Mouse (Mus musculus) urinary bladder, postnatal 36 days (tissue): ENCODE measurements at regions not wholly inside any gene's neighbourhood (a gene's known extent, or its start where the extent isn't known, plus 50 kb on each side); places are given as distances from the start of the nearest gene placed in this dataset.

ENCODE experiments used
- DNase-seq, 2 experiments: peaks; one replicate each; pipeline ENCODE4 v3.0.0; 2022; ENCODE audit warnings: low spot score in 2 of 2, mixed read lengths in 1 of 2

GRCm38 (mm10) chr2:167823044-167823443, 108.8 kb upstream of the Ptpn1 start:
- DNase-seq: no peak

DNA sequence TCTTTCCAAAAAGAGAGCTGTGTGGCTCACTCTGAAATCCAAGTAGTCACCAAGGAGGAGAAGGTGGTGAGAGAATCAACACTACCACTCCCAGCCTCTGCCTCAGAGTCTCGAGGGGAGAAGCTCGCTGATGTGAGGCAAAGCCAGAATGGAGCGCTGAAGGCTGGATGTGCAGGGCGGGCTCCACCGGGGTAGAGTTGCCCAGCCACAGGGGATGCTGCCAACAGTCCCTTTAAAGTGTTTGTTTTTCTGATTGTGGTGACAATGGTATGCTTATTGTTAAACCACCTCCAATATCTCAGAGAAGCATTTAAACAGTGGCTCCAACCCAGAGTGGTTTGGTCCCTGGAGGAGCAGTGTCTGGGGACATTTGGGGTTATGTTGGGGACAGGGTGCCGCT, 110.7 kb upstream of the Ptpn1 start:
- DNase-seq: no peak

GRCm38 (mm10) chr2:167818799-167819198, 113.1 kb upstream of the Ptpn1 start:
- peak in 1 of 2 experiments; percentile 45 for DNase-seq

- no peak for DNase-seq
Observed at GRCm38 (mm10) chr2:167817030-167817429, 114.8 kb upstream of the Ptpn1 start.

DNA sequence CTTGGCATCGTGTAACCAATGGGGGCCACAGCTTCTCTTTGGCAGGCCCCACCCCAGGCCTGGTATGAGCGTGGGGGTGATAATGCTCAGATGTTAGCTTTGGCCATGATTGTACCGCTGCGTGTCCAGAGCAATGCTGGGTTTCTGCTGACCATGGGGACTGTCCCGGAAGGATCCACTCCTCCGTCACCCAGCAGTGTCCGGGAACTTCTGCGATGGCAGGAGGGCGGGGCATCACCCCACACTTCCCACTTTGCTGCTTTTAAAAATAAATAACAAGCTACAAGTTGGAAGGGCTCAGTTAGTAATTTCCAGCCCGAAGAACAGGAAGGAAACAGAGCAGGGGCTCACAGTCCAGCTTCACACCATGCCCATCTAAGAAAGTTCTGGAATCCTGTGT, 116.7 kb upstream of the Ptpn1 start:
- no peak for DNase-seq

DNA sequence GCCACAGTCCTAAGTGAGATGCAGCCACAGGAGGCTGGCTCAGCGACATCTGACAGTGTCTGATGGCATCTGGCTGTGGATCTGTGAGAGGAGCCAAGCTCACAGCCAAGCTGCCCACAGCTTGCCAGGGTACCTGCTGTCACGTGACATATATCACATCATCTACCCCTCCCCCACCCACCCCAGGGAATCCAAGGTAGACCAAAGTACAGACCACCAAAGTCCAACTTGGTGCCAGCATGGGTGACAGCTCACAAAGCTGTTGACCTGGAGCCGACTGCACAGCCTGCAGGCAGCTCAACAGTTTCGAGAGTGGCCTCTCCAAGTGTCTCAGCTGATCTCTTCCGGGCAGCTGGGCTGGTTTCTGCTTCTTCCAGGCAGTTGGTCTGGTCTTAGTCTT, 119.6 kb upstream of the Tmem189 start:
- no peak for DNase-seq

DNA sequence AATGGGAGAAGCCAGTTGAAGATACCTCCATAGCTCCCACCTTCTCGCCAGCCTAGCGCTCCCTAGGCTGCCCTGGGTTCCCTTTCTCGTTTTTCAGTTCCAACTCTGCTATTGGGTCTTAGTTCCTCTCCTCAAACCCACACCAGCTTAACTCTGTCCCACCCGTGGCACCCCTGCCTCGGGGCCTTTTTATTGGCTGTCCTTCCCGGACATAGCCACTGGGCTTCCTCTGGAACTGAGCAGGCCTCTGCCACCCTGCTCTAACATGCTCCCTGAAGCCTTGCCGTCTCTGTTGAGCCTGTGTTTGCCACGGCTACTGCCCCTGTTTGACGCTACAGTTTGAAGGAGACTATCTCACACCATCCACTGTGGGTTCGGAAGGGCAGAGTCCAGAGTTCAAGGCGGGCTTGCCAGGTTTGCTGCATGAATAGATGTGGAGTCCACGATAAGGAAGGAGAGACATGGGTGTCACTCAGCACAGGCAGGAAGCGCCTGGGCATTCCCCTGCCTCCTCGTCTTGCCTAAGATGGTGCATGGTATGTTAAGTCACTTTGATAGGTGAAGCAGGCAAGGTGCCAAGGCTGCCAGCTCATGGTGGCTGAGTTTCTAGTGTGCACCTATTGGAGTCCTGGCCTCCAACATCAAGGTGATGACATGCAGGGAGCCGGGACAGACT, 116.1 kb upstream of the Tmem189 start:
- DNase-seq: no peak

DNA sequence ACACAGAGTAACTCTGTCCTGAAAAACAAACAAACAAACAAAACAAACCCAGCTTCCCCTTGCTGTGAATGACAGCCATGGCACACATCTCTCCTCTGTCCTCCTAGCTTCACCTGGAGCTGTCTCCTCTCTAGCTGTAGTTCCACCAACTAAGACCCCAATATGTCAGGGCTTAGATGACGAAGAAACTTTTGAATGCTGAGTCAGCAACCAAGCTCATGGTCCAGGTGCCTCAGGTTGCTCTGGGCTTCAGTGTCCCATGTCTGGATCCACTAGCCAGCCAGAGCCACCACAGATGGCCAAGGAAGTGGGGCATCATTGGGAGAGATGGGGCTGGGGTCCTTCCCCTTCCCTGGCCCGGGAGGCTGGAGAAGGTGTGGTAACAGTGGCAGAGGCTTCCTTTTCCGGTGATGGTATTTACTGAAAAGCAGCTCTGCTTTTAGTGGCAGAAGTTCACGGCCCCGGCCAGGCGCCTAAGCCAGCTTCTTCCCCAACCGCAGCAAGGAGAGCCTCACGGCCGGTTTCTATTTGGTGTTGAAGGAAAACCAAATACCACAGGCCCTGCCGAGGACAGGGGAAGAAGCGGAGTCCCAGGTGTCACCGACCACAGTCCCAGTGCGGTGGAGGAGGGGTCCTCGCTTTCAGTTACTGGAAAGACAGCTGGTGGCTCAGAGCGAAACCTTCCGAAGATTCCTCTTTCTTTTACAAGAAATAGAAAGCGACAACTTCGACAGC, 115.0 kb upstream of the Tmem189 start:
- no peak for DNase-seq

- no peak for DNase-seq
Observed at GRCm38 (mm10) chr2:167802494-167802893, 112.9 kb upstream of the Tmem189 start.

DNA sequence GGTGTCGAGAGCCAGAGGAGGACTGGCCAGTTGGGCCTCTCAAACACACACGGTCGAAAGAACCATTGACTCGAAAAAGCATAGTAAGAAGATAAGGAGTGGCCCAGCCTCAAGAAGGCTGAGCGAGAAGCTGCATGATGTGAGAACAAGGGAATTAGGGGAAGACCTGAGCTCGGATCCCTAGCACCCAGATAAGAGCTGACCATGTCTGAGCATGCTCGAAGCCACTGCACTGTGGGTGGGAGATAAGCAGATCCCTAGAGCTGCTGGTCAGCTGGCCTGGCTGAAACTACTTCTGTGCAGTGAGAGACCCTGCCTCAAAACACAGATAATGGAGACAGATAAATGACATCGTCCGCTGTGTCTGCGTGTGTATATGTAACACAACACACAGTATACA, 111.8 kb upstream of the Tmem189 start:
- no peak for DNase-seq

DNA sequence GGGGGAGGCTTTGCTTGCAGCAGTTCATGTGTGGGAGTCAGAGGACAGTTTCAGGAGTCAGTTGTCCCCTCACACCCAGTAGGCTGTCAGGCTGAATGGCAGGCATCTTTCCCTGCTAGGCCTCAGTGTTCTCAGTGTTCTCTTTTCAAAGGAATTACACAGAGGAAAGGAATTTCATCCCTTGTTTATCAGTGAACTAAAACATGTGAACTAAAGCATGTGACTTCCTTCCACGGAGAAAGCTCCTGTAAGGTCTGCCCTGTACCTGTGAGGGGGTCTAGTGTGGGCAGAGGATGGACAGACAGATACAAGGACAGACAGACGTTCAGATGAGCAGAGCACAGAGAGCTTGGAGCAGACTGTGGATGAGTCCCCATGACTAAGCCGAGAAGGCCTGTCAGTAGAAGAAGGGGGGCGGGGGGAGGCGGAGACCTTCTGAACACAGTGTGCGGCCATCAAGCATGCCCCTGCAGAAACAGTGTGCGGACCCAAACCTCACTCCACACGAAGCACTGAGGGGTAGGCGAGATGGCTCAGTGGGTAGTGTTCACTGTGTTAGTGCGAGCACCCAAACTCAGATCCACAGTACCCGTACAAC, 111.1 kb upstream of the Tmem189 start:
- no peak for DNase-seq

- no peak for DNase-seq
Observed at GRCm38 (mm10) chr2:167799629-167800387, 110.2 kb upstream of the Tmem189 start.

GRCm38 (mm10) chr2:167798969-167799513, 109.4 kb upstream of the Tmem189 start:
- DNase-seq: no peak

- no peak for DNase-seq
Observed at GRCm38 (mm10) chr2:167798076-167798782, 108.6 kb upstream of the Tmem189 start.

DNA sequence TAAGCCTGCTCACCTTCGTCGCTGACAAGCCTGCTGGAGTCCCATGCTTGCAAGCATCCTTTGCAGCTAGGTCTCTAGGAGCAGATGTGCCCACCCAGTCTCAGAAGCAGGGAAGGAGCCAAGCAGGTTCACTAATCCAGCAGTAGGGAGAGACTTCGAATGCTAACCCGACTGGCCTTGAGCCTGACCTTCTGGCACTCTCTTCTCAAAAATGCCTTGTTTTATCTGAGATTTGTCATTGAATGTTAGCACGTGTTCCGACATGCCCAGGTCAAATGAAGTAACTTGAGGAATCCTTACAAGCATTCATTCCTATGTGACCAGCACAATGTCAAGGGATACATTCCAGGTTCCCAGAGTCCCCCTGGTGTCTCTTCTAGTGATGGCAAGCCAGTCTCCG, 105.9 kb upstream of the Tmem189 start:
- DNase-seq: no peak

- DNase-seq: no peak
Observed at GRCm38 (mm10) chr2:167793916-167794315, 104.3 kb upstream of the Tmem189 start.

DNA sequence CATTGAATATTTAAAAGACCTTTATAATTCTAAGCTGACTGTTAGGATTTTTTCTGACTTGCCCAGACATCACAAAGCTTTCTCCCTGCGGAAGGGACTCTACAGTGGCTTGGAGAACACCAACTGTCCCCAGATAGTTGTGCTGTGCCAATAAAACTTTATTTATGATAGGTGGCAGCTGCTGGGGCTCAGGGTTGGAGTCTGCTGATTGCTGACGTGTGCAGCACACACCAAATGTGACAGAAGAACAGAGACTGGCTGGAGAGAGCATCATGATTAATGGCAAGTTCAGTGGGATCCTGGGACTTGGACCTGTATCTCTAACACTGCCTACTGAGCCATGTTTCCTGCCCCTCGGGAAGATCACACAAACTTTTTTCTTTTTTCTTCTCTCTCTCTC, 103.1 kb upstream of the Tmem189 start:
- DNase-seq: no peak

DNA sequence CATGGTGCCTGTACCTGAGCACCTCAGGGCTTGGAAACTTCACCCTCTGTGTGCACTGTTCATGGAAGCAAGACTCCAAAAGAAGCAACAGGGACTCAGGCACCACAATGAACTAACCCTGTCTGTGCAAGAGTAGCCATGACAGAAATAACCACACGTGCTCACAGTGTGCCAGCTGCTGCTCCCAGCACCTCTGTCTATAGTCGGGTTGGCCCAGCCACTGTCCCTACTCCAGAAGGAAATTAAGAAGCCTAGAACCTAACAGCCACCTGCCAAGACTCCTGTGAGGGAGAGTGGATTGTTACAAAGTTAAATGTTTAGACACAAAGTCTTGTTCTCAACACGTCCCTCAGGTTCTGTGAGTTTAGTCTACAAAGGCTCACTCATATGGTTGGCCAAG, 102.7 kb upstream of the Tmem189 start:
- no peak for DNase-seq

DNA sequence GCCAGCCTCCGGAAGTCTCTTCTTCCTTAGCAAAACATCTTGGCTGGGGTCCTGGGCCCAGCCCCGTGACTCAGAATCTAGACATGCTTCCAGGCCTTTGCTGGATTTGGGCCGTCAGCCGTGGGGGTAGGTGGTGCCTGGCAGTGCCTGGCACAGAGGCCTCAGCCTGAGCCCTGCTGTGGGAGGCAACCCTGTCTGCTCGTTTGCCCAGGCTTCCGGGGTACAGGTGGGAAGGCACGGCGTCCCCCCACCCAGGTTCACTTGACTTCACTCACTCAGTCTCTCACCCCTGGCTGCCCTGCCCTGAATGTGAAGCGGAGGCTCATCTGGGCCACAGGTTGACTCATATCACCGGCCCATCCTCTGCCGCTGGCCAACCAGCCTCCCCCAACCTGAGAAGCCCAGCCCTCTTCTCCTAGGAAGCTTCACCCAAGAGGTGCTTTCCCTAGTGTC, 99.9 kb upstream of the Tmem189 start:
- DNase-seq: peak; percentile 67 to 69

GRCm38 (mm10) chr2:167786951-167787350, 97.3 kb upstream of the Tmem189 start:
- no peak for DNase-seq

GRCm38 (mm10) chr2:167784353-167784752, 94.7 kb upstream of the Tmem189 start:
- DNase-seq: no peak
